Mouse (Mus musculus) small intestine, adult 10 weeks (tissue): Measurements from ENCODE around the gene Slc11a2. TPM values are rescaled to one million over a fixed set of nuclear protein-coding genes. Genes with fewer than 3 reads are reported as not detected.

Experiments
- polyA plus RNA-seq: library from polyadenylated mRNA; stranded (reverse); fragments of 350-450 nt; fragmentation: Illumina TruSeq; extraction: RNeasy Lipid Tissue Mini Kit (QIAGEN cat#74804); gene quantifications from one replicate; pipeline ENCODE4 v1.2.3, GENCODE M21; 2014; ENCODE audit warnings: low replicate concordance

Gene Slc11a2
- 15.7 TPM for polyA plus RNA-seq

DNA sequence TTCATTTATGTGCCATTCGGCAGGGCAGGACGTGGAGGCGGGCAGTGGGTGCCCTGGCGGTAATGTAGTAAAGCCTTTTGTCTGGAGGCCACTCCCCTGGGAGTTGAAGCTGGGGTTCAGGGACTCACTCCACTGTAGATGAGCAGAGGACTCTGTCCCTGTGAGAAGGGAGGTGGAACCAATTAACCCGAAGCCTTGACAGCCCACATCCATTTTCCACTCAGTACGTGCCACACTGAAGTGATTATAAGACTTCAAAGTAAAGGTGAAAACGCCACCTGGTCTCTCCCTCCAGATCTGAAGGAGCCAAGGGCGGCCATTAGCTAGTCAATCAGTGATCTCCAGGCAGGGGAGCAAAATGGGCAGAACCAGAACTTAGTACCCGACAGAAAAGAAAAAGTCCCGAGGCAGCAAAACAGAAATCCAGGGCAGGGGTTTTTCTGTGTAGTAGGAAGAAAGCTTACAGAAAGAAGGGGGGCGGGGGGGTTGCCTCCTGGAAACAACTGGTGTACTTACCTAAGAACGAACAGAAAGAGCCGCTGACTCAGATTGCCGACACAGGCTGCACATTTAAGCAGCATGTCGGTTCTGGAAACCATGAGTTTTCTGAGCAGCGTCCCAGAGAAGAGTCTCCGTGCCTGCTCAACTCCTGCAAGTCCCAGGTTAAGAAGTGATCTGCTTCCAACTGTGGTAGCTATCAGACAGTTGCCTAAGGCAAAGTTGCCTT is at the start of gene Slc11a2:
Slc11a2 (minus strand) TSS at position 677 of the 727 bp plus-strand sequence.

GRCm38 (mm10) chr15:100468295-100469188 is 43.7 kb upstream of the Slc11a2 start, which contains the start of gene Letmd1:
Letmd1 (plus strand) TSS chr15:100469023.

GRCm38 (mm10) chr15:100421758-100422197 is 3.1 kb downstream of the Slc11a2 start, which contains the start of gene Gm5475:
Gm5475 (plus strand) TSS chr15:100422147.

GRCm38 (mm10) chr15:100364242-100364641 is 60.6 kb downstream of the Slc11a2 start, which contains the start of gene Higd1c:
Higd1c (plus strand) TSS chr15:100364542.

GRCm38 (mm10) chr15:100352711-100353250 is 72.1 kb downstream of the Slc11a2 start, which contains the start of the genes Methig1 and Mettl7a2:
Methig1 (plus strand) TSS chr15:100353149.
Mettl7a2 (plus strand) TSS chr15:100353200.

Other genes with a start within 250 kb of the Slc11a2 start
- 64.8 TPM for gene Atf1, start 197.3 kb downstream of the Slc11a2 start, polyA plus RNA-seq
- not detected for gene Tmprss12, start 144.2 kb downstream of the Slc11a2 start, polyA plus RNA-seq
- gene Mettl7a1, start 120.9 kb downstream of the Slc11a2 start, polyA plus RNA-seq, result 42.7 TPM
- not detected for gene Mettl7a3, start 90.1 kb downstream of the Slc11a2 start, polyA plus RNA-seq
- not detected for gene Methig1, start 71.9 kb downstream of the Slc11a2 start, polyA plus RNA-seq
- not detected for gene Mettl7a2, start 71.9 kb downstream of the Slc11a2 start, polyA plus RNA-seq
- gene Higd1c, start 60.5 kb downstream of the Slc11a2 start, polyA plus RNA-seq, result not detected
- gene Gm5475, start 2.9 kb downstream of the Slc11a2 start, polyA plus RNA-seq, result 0.22 TPM
- 16.8 TPM for gene Letmd1, start 44.0 kb upstream of the Slc11a2 start, polyA plus RNA-seq
- 1.1 TPM for gene Csrnp2, start 70.4 kb upstream of the Slc11a2 start, polyA plus RNA-seq
- gene Tfcp2, start 126.9 kb upstream of the Slc11a2 start, polyA plus RNA-seq, result 3.1 TPM
- 0.74 TPM for gene Pou6f1, start 174.9 kb upstream of the Slc11a2 start, polyA plus RNA-seq
- 273 TPM for gene Dazap2, start 190.3 kb upstream of the Slc11a2 start, polyA plus RNA-seq
- 1.0 TPM for gene Smagp, start 211.9 kb upstream of the Slc11a2 start, polyA plus RNA-seq
- gene Bin2, start 244.5 kb upstream of the Slc11a2 start, polyA plus RNA-seq, result 1.4 TPM